Mouse (Mus musculus) adrenal gland, adult (tissue): ENCODE measurements around the gene Plekha7.

Experiments used
- DNase-seq, 2 experiments: peaks; one replicate each; pipeline ENCODE4 v3.0.0; 2022 to 2023; ENCODE audit warnings: low spot score in 1 of 2; ENCODE audit not compliant: inconsistent age in 2 of 2

Gene Plekha7

GRCm38 (mm10) chr7:116137149-116137548 lies 171.0 kb downstream of the Plekha7 start:
- no peak for DNase-seq

GRCm38 (mm10) chr7:116134413-116135292 lies 173.5 kb downstream of the Plekha7 start:
- DNase-seq, result no peak

GRCm38 (mm10) chr7:116132078-116132477 lies 176.1 kb downstream of the Plekha7 start:
- DNase-seq, result peak; percentile 80 to 93

GRCm38 (mm10) chr7:116131390-116131789 lies 176.8 kb downstream of the Plekha7 start:
- peak; percentile 46 to 69 for DNase-seq

- no peak for DNase-seq
Measured at GRCm38 (mm10) chr7:116129374-116129773, 178.8 kb downstream of the Plekha7 start.

GRCm38 (mm10) chr7:116128286-116128685 lies 179.9 kb downstream of the Plekha7 start:
- DNase-seq, result no peak

GRCm38 (mm10) chr7:116127052-116127451 lies 181.1 kb downstream of the Plekha7 start:
- DNase-seq, result no peak

- no peak for DNase-seq
Measured at GRCm38 (mm10) chr7:116125671-116126070, 182.5 kb downstream of the Plekha7 start.

- no peak for DNase-seq
Measured at GRCm38 (mm10) chr7:116124057-116124456, 184.1 kb downstream of the Plekha7 start.

- DNase-seq, result no peak
Measured at GRCm38 (mm10) chr7:116123597-116123985, 184.6 kb downstream of the Plekha7 start.

GRCm38 (mm10) chr7:116122981-116123596 lies 185.1 kb downstream of the Plekha7 start:
- no peak for DNase-seq

- DNase-seq, result no peak
Measured at GRCm38 (mm10) chr7:116121202-116121601, 187.0 kb downstream of the Plekha7 start.

GRCm38 (mm10) chr7:116120737-116121136 lies 187.4 kb downstream of the Plekha7 start:
- DNase-seq, result no peak

GRCm38 (mm10) chr7:116119306-116119857 lies 188.8 kb downstream of the Plekha7 start:
- DNase-seq, result no peak

GRCm38 (mm10) chr7:116115991-116116390 lies 192.2 kb downstream of the Plekha7 start:
- DNase-seq, result peak; percentile 81 to 88

GRCm38 (mm10) chr7:116115216-116115930 lies 192.8 kb downstream of the Plekha7 start:
- peak; percentile 64 to 78 for DNase-seq

GRCm38 (mm10) chr7:116111546-116111945 lies 196.6 kb downstream of the Plekha7 start:
- no peak for DNase-seq

- DNase-seq, result no peak
Measured at GRCm38 (mm10) chr7:116110661-116111060, 197.5 kb downstream of the Plekha7 start.

GRCm38 (mm10) chr7:116103091-116103490 lies 205.1 kb downstream of the Plekha7 start:
- DNase-seq, result no peak

- peak; percentile 75 to 87 for DNase-seq
Measured at GRCm38 (mm10) chr7:116099952-116100528, 208.1 kb downstream of the Plekha7 start.

- DNase-seq, result no peak
Measured at GRCm38 (mm10) chr7:116093466-116093850, 214.7 kb downstream of the Plekha7 start.
